Mouse (Mus musculus) hindbrain, embryonic 12.5 days (tissue): Measurements from ENCODE around the gene Bag3. TPM values are rescaled to one million over a fixed set of nuclear protein-coding genes. Genes with fewer than 3 reads are reported as not detected.

Experiments
- ATAC-seq: fragments of 200-750 bp; cut with Nextera tagmentation; 2 replicates; pipeline ENCODE4 v1.8.0; 2017; ENCODE audit warnings: moderate TSS enrichment; ENCODE audit not compliant: low FRiP score
- H3K27ac ChIP-seq: fragments of 300-500 bp; sonication (generic); 2 replicates; pipeline ENCODE4 v1.5.1; 2016; ENCODE audit warnings: mild to moderate bottlenecking
- H3K27me3 ChIP-seq: fragments of 300-500 bp; sonication (generic); 2 replicates; pipeline ENCODE4 v1.6.1; 2016; ENCODE audit warnings: mild to moderate bottlenecking
- H3K36me3 ChIP-seq: fragments of 300-500 bp; sonication (generic); 2 replicates; pipeline ENCODE4 v1.6.1; 2016; ENCODE audit warnings: mild to moderate bottlenecking
- H3K4me1 ChIP-seq: fragments of 300-500 bp; sonication (generic); 2 replicates; pipeline ENCODE4 v1.6.1; 2016
- H3K4me2 ChIP-seq: fragments of 300-500 bp; sonication (generic); replicated peaks from 2 replicates; pipeline ENCODE4 v1.6.1; 2016; ENCODE audit warnings: mild to moderate bottlenecking
- H3K4me3 ChIP-seq: fragments of 300-500 bp; sonication (generic); 2 replicates; pipeline ENCODE4 v1.5.1; 2016; ENCODE audit warnings: mild to moderate bottlenecking
- H3K9ac ChIP-seq: fragments of 300-500 bp; sonication (generic); 2 replicates; pipeline ENCODE4 v1.6.1; 2016; ENCODE audit warnings: mild to moderate bottlenecking, moderate library complexity
- H3K9me3 ChIP-seq: fragments of 300-500 bp; sonication (generic); replicated peaks from 2 replicates; pipeline ENCODE4 v1.6.1; 2016; ENCODE audit warnings: mild to moderate bottlenecking
- WGBS: fragments of 180-500 bp; shearing (Covaris S2); methylation state at CpG from one replicate; pipeline ENCODE4 v1.1.7; 2016; 5-methylcytosine and 5-hydroxymethylcytosine counted together
- polyA plus RNA-seq: library from polyadenylated mRNA; unstranded; fragments of >200 nt; fragmentation: Nextera tagmentation; extraction: Ambion mirVana; gene quantifications from 2 replicates; pipeline ENCODE4 v1.2.1, GENCODE M21; 2016

The Bag3 gene
- 5.6 and 6.4 TPM in 2 replicates for polyA plus RNA-seq

DNA sequence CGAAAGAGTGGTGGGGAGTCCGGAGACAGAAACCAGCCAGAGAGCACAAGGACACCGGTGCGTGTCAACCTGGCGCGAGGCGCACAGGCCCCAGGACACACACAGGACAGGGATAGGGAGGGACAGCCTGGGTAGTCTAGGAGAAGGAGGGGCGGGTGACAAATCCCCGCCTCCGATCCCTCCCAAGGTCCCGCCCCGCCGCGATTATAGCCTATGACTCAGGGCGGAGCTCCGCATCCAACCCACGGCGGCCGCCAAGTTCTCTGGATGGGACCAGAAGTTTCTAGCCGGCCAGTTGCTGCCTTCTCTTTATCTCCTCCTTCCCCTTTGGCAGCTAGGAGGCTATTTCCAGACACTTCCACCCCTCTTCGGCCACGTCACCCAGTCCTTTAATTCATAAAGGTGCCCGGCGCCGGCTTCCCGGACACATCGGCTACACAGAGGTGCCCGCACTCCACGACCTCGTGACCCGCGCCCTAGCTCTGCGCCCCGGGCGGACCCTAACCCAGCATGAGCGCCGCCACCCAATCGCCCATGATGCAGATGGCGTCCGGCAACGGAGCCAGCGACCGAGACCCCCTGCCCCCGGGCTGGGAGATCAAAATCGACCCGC, at the start of gene Bag3:
Gene Bag3 (plus strand): TSS at position 268 of the 613 bp plus-strand sequence.
- Histone ChIP-seq H3K27ac (peak within 1 kb of the TSS; percentile 57; the same call in 1 of the 2 replicates), H3K9ac (peak within 1 kb of the TSS; percentile 57), H3K4me1 (peaks cover 15% of the 10 kb centered on the region), H3K4me3 (peak within 1 kb of the TSS; percentile 47), H3K9me3 (no peaks in the 10 kb centered on the region), H3K4me2 (peak within 1 kb of the TSS; percentile 77), H3K27me3 (peaks cover 28% of the 10 kb centered on the region), H3K36me3 (no peaks in the 10 kb centered on the region)
- WGBS: under 1% methylated on average over 44 of the region's 46 CpGs
- ATAC-seq: peak; percentile 73

DNA sequence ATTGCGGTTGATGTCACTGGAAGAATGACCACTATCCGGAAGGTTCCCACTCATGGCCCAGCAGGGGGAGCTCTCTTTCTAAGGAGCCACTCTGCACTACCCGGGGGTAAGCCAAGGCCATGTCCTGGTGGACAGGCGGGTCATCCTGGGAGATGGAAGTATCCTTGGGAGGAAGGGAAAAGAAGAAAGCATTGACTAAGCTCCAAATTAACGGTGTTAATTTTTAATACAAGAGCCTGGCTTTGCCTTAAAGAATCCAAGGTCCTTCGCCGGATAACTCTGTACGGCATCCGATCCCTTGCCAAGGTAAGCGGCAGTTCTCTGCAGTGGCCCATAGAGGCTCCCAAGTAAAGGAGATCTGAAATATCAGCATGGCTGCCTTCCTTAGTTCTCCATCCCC, 49.1 kb upstream of the Bag3 start:
- no peaks in the 10 kb centered on the region for H3K4me1 ChIP-seq
- H3K27me3 ChIP-seq: no peaks in the 10 kb centered on the region
- peak overlapping the region; percentile 29 for H3K4me2 ChIP-seq
- no peaks in the 10 kb centered on the region for H3K36me3 ChIP-seq
- 0 out of 2 replicates have a peak overlapping the region, but pooled peaks have one; percentile 6 for H3K4me3 ChIP-seq
- H3K9me3 ChIP-seq: no peaks in the 10 kb centered on the region
- H3K27ac ChIP-seq: no peak overlapping the region
- ATAC-seq: peak; percentile 72; the same call in 1 of the 2 replicates
- WGBS: 38% methylated on average over 10 of the region's 10 CpGs
- H3K9ac ChIP-seq: no peak overlapping the region

DNA sequence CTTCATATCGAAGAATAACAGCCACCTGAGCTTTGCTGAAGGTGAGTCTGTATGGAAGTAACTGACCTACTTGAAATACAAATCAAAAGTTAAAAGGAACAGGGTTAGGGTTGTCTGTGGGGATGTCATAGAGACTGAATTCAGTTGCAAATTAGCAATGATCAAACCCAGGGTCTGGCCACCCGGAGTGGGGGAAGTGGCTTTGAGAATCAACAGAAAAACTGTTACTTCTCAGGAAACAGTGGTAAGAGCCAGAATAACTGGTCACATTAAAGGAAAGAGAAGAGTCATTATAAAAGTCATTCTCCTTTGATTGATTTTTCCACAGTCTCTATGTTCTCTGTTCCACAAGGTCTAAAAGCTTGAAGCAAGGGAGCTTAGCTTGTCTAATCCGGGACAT, 34.4 kb upstream of the Bag3 start:
- ATAC-seq: no peak
- H3K9me3 ChIP-seq: peaks cover 29% of the 10 kb centered on the region
- no peaks in the 10 kb centered on the region for H3K4me1 ChIP-seq
- 94% methylated on average over 3 of the region's 3 CpGs for WGBS
- H3K4me3 ChIP-seq: no peak overlapping the region
- no peak overlapping the region for H3K4me2 ChIP-seq
- H3K9ac ChIP-seq: no peak overlapping the region
- no peak overlapping the region for H3K27ac ChIP-seq
- no peaks in the 10 kb centered on the region for H3K27me3 ChIP-seq
- no peaks in the 10 kb centered on the region for H3K36me3 ChIP-seq

DNA sequence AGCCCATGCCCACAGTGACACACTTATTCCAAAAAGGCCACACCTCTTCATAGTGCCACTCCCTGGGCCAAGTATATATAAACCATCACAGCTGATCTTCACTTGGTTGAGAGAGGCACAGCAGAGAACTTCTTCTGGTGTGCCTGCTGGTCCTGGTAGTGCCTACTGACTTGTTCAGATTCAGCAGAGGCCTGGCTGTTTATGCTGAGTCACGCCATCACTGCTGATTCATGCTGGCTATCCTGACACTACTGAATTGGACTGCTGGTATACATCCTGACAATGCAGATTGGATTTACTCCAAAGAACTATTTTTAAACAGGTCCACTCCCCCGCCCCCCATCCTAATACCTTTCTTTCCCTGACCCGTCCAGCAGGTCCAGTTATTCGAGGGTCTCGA, 28.9 kb upstream of the Bag3 start:
- Histone ChIP-seq H3K27ac (no peak overlapping the region), H3K27me3 (no peaks in the 10 kb centered on the region), H3K9ac (no peak overlapping the region), H3K4me1 (no peaks in the 10 kb centered on the region), H3K36me3 (no peaks in the 10 kb centered on the region), H3K9me3 (no peaks in the 10 kb centered on the region), H3K4me2 (no peak overlapping the region), H3K4me3 (no peak overlapping the region)
- no peak for ATAC-seq
- WGBS: 90% methylated on average over 5 of the region's 5 CpGs

DNA sequence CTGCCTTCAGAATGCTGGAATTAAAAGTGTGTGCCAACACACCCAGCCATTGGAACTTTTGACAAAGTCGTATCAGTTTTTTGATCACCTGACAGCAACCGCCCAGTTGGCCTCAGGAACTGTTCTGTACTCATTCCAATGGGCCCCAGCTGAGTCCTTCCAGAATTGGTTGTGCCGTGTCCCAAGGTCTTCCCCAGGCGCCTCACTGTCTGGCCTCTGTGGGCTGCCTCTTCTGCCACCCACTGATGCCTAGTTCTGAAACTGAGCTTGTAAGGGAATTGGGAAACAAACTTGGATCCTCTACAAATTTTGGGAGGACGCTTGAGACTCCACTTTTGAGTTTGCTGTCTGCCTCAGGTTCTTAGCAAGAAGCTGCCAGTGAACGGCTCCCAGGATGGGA, 23.6 kb upstream of the Bag3 start:
- H3K27ac ChIP-seq: no peak overlapping the region
- H3K4me2 ChIP-seq: no peak overlapping the region
- H3K4me3 ChIP-seq: no peak overlapping the region
- H3K9me3 ChIP-seq: no peaks in the 10 kb centered on the region
- 85% methylated on average over 6 of the region's 6 CpGs for WGBS
- H3K27me3 ChIP-seq: no peaks in the 10 kb centered on the region
- ATAC-seq: no peak
- H3K36me3 ChIP-seq: no peaks in the 10 kb centered on the region
- H3K9ac ChIP-seq: no peak overlapping the region
- H3K4me1 ChIP-seq: no peaks in the 10 kb centered on the region

DNA sequence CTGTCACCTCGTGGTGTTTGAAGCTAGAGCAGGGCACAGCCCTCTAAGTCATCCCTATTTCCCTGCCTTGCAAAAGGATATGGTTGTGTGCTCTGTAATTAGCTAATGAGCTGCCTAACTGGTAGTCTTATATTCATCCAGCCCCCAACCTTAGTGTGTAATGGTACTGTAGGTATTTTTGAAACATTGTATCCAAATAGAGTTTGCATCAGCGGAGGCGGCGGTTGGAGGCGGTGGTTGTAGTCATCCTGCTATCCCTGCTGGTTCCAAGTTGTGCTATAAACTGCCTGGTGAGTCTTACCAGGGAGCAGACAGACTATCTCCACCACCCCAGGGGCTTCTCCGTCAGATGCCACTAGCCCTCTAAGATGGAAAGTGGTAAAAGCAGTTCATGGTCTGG, 19.3 kb upstream of the Bag3 start:
- 95% methylated on average over 6 of the region's 6 CpGs for WGBS

DNA sequence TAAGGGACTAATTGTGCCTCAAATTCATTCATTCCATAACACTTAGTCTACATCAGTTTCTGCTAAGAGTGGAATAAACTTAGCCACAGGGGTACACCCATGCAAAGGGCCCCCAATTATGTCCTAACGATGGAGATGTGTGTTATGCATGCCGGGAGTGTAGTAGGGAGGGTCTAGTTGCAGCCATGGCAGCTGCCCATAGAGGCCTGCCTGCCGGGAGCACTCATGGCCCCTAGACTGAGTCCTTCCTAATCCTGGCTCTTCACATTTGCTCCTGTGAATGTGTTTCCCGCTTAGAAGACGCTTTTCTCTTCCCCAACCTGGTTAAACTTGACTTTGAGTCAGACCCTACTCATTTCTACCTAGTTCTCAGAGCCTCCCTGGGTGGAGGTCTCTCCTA, 11.5 kb upstream of the Bag3 start:
- no peaks in the 10 kb centered on the region for H3K9me3 ChIP-seq
- H3K4me3 ChIP-seq: no peak overlapping the region
- no peak overlapping the region for H3K27ac ChIP-seq
- WGBS: 92% methylated on average over 5 of the region's 5 CpGs
- no peak for ATAC-seq
- H3K4me1 ChIP-seq: peaks cover 10% of the 10 kb centered on the region; the same call in 1 of the 2 replicates
- no peaks in the 10 kb centered on the region for H3K27me3 ChIP-seq
- no peak overlapping the region for H3K9ac ChIP-seq
- H3K4me2 ChIP-seq: no peak overlapping the region
- H3K36me3 ChIP-seq: no peaks in the 10 kb centered on the region

More for the DNA sequence above, 19.3 kb upstream of the Bag3 start:
- Histone ChIP-seq H3K4me1 (no peaks in the 10 kb centered on the region), H3K27ac (no peak overlapping the region), H3K4me2 (no peak overlapping the region), H3K4me3 (no peak overlapping the region), H3K9ac (no peak overlapping the region), H3K36me3 (no peaks in the 10 kb centered on the region), H3K9me3 (no peaks in the 10 kb centered on the region), H3K27me3 (no peaks in the 10 kb centered on the region)
- ATAC-seq: no peak

DNA sequence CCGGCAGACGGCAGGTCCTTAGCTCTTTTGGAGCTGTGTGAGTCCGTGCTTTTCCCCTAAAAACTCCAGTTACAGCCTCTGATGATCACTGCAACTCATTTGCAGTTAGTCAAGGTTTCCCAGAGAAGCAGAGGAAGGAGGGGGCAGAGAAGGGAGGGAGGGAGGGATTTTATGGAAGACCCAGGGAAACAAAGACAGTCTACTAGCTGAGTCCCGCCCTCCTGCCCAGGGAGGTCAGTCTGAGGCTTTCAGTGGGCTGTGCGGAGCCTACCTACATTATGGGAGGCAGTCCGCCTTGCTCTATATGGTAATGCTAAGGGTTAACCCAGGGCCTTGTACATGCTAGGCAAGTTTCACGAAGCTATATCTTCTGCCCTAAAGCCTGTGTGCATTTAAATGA, 9.9 kb upstream of the Bag3 start:
- Histone ChIP-seq H3K27ac (no peak overlapping the region), H3K9ac (no peak overlapping the region), H3K9me3 (no peaks in the 10 kb centered on the region), H3K4me3 (no peak overlapping the region), H3K4me2 (peak overlapping the region; percentile 13; the same call in 1 of the 2 replicates), H3K36me3 (no peaks in the 10 kb centered on the region), H3K27me3 (no peaks in the 10 kb centered on the region), H3K4me1 (peaks cover 10% of the 10 kb centered on the region; the same call in 1 of the 2 replicates)
- 23% methylated on average over 7 of the region's 7 CpGs for WGBS
- ATAC-seq: no peak

DNA sequence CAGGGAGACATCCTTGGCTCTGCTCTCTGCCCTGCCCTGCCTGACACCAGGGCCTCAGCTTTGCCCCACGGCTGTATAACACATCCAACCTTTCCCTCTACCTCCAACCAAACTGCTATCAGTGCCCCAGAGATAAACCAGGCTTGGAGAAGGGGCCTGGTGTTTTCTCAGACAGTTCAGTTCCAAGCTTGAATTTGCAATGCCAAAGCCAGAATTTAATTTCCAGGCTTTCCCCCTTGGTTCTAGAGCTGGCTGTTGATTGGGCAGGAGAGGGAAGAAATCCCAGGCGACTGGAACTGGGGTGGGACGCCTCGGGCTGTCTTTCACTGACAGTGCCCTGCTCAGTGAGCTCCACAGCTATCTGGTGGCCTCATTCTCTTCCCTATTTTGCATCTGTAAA, 9.1 kb upstream of the Bag3 start:
- Histone ChIP-seq H3K9me3 (no peaks in the 10 kb centered on the region), H3K9ac (no peak overlapping the region), H3K27me3 (no peaks in the 10 kb centered on the region), H3K4me1 (peaks cover 10% of the 10 kb centered on the region; the same call in 1 of the 2 replicates), H3K27ac (no peak overlapping the region), H3K4me2 (no peak overlapping the region), H3K4me3 (no peak overlapping the region), H3K36me3 (no peaks in the 10 kb centered on the region)
- WGBS: 48% methylated on average over 4 of the region's 4 CpGs
- ATAC-seq: no peak

DNA sequence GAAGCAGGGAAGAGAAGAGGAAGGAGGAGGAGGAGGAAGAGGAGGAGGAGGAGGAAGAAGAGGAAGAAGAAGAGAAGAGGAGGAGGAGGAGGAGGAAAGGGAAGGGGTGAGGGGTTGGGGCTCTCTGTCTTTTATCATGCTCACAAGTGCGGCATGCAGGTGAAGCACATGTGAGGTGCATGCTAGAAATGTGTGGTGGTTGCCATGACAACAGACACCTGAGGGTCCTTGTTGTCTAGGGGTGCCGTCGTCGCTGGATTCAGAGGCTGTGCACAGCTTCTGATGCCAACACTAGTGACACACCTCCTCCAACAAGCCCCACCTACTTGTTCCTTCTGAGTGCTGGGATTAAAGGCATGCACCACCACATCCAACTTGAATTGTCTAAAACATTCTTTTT, 7.1 kb upstream of the Bag3 start:
- H3K9me3 ChIP-seq: no peaks in the 10 kb centered on the region
- WGBS: 69% methylated on average over 4 of the region's 4 CpGs
- H3K36me3 ChIP-seq: no peaks in the 10 kb centered on the region
- no peak for ATAC-seq
- H3K27ac ChIP-seq: no peak overlapping the region
- H3K4me2 ChIP-seq: no peak overlapping the region
- no peaks in the 10 kb centered on the region for H3K27me3 ChIP-seq
- H3K4me1 ChIP-seq: peaks cover 12% of the 10 kb centered on the region; the same call in 1 of the 2 replicates
- no peak overlapping the region for H3K9ac ChIP-seq
- H3K4me3 ChIP-seq: no peak overlapping the region

DNA sequence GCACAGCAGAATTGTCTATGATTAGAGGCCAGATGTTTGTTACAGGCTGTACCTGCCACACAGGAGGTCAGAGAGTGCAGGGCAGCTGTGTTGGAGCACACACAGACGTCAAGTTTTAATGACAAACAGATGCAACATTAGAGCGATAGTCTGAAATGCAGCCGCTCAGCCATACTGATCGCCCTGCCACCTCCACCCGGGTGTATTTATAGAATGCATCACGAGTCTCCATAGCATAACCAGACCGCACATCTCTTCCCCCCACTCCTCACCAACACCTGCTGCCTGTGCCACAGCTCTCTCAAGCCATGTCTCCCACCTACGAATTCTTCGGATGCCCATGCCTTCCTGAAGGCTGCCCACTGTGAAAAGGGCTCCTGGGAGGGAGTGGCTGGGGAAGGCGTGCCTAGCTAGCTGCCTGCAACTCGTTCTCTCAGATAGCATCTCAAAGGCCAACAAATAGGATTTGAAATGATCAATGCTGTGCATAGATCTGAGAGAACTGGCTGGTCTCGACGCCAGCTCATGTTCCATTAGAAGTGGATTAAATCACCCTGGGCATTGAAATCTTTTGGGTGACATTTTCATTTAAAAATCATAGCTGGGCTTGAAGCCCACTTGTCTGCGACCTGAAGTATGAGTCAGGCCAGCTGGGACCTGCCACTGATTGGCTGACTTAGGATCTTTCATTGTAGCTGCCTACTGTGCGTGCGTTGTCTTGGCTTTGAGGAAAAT, 3.9 kb upstream of the Bag3 start:
- Histone ChIP-seq H3K27me3 (peaks cover 24% of the 10 kb centered on the region), H3K4me3 (no peak overlapping the region), H3K27ac (no peak overlapping the region), H3K4me1 (peaks cover 15% of the 10 kb centered on the region), H3K36me3 (no peaks in the 10 kb centered on the region), H3K9me3 (no peaks in the 10 kb centered on the region), H3K4me2 (no peak overlapping the region), H3K9ac (no peak overlapping the region)
- ATAC-seq: no peak
- 76% methylated on average over 16 of the region's 16 CpGs for WGBS

DNA sequence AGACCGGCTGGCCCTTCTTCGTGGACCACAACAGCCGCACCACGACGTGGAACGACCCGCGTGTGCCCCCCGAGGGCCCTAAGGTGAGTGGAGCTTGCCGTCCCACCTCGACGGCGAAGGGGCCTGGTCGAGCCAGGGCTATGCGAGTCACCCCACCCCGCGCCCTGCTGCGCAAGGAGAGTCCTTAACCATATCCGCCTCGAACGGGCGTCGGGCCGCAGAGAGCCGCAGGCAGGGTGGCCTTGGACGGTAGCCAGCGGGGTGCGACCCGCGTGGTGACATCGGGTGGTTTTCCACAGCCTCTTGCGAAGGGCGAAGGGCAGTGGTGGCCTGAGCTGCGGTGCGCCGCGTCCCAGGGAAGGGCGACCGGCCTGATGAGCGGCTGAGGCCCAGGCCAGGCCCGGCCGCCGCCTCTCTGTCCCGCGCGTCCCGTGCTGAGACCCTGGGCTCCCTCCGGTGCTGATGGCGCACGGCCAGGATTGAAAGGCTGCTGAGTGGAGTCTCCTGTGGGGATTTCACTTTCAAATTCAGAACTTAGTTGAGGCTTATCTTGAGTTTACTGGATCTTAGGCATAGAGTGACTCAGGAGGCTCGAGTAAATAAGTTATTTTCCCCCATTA, 656 bp downstream of the Bag3 start:
- Histone ChIP-seq H3K4me2 (peak overlapping the region; percentile 77), H3K4me1 (peaks cover 18% of the 10 kb centered on the region), H3K9ac (peak overlapping the region; percentile 57), H3K9me3 (no peaks in the 10 kb centered on the region), H3K27ac (peak overlapping the region; percentile 57; the same call in 1 of the 2 replicates), H3K36me3 (no peaks in the 10 kb centered on the region), H3K27me3 (peaks cover 28% of the 10 kb centered on the region), H3K4me3 (peak overlapping the region; percentile 47)
- ATAC-seq: peak; percentile 60
- 2% methylated on average over 50 of the region's 51 CpGs for WGBS
